Mouse (Mus musculus) embryonic facial prominence, embryonic 10.5 days (tissue): ENCODE measurements at regions not wholly inside any gene's neighbourhood (a gene's known extent, or its start where the extent isn't known, plus 50 kb on each side); places are given as distances from the start of the nearest gene placed in this dataset.

Experiments used
- DNase-seq: peaks from one replicate; pipeline ENCODE4 v3.0.0-alpha.2; 2017; ENCODE audit warnings: low spot score
- H3K27ac ChIP-seq: fragments of 300-500 bp; sonication (generic); replicated peaks from 2 replicates; pipeline ENCODE4 v1.5.1; 2016; ENCODE audit warnings: mild to moderate bottlenecking
- H3K27me3 ChIP-seq: fragments of 300-500 bp; sonication (generic); replicated peaks from 2 replicates; pipeline ENCODE4 v1.6.1; 2016; ENCODE audit warnings: low read depth, mild to moderate bottlenecking; ENCODE audit not compliant: poor library complexity, severe bottlenecking
- H3K36me3 ChIP-seq: fragments of 300-500 bp; sonication (generic); replicated peaks from 2 replicates; pipeline ENCODE4 v1.6.1; 2016; ENCODE audit warnings: mild to moderate bottlenecking, moderate library complexity
- H3K4me1 ChIP-seq: fragments of 300-500 bp; sonication (generic); 2 replicates; pipeline ENCODE4 v1.6.1; 2016
- H3K4me3 ChIP-seq: fragments of 300-500 bp; sonication (generic); 2 replicates; pipeline ENCODE4 v1.5.1; 2016; ENCODE audit warnings: mild to moderate bottlenecking, moderate library complexity
- H3K9me3 ChIP-seq: fragments of 300-500 bp; sonication (generic); 2 replicates; pipeline ENCODE4 v1.6.1; 2016; ENCODE audit warnings: mild to moderate bottlenecking
- WGBS: fragments of 180-500 bp; shearing (Covaris S2); methylation state at CpG from one replicate; pipeline ENCODE4 v1.1.7; 2016; 5-methylcytosine and 5-hydroxymethylcytosine counted together

DNA sequence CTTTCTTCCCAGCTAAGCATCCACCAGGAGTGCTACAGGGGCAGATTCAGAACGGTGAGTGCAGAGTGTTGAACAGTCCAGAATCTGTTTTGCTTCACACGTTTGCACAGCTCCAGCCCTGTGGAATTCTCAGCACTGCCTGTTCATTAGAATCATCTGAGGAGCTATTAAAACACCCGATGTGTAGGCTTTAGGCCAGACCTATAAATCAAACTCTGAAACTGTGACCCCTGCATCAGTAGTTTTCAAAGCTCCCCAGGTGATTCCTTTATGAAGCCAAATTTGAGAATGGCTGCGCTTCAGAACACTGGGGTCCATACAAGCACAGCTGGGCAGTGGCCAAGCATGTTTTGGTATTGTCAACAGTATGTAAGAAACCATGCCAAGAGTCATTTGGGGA, 94.1 kb upstream of the Vgll3 start:
- Histone ChIP-seq H3K36me3 (no peaks in the 10 kb centered on the region), H3K27me3 (no peaks in the 10 kb centered on the region), H3K4me1 (no peaks in the 10 kb centered on the region), H3K27ac (no peak overlapping the region), H3K4me3 (no peak overlapping the region), H3K9me3 (no peaks in the 10 kb centered on the region)
- no peak for DNase-seq
- 69% methylated on average over 4 of the region's 4 CpGs for WGBS

DNA sequence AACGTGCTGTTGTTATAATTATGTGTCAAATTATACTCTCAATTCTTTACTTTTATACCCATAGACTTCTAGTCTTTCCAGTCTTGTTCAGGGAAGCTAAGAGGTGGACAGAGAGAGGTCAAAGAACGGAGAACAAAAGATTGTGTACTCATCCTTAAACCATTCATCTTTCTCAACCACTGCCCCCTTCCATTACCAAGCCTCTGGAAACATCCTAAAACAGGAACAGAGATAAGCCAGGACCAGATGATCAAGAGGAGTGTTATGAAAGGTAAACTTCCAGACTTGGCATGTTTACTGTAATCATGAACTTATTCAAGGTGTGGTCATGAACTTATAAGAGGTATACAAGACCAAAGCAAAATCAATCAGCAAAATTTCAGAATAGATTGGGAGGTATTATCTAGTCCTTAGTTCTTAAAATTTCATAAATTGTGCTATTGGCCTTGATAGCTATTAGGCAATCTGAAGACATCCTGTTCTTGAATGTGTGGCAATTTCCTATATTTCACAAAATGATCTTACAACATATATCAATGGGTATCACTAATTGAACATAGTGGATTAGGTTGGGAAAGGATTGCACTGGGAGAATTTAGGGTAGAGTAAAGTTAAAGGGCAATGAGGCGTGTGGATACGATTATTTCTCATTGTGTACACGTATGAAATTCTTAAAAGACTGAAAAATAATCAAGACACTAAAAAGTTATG, 89.3 kb upstream of the Vgll3 start:
- H3K27ac ChIP-seq: no peak overlapping the region
- H3K4me1 ChIP-seq: no peaks in the 10 kb centered on the region
- no peaks in the 10 kb centered on the region for H3K36me3 ChIP-seq
- H3K4me3 ChIP-seq: no peak overlapping the region
- H3K27me3 ChIP-seq: no peaks in the 10 kb centered on the region
- H3K9me3 ChIP-seq: no peaks in the 10 kb centered on the region
- DNase-seq: no peak
- WGBS: 87% methylated on average over 5 of the region's 5 CpGs

DNA sequence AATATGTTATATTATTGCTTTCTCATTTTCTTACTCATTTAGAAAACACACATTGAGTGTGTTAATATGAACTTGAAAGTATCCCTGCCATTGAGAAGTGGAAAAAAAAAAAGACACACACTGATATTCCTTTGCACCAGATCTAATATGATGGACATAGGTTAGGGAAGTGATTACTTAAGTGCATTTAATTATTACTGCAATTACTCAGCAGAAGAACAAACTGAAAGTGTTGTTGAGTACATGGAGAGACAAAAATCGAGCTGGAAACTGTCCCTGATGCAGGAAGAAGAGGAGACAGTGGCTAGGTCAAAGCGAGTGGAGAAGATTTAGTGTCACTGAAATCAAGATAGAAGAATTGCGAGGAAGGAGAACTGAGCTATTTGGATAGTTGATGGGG, 88.8 kb upstream of the Vgll3 start:
- Histone ChIP-seq H3K9me3 (no peaks in the 10 kb centered on the region), H3K4me3 (no peak overlapping the region), H3K27ac (no peak overlapping the region), H3K27me3 (no peaks in the 10 kb centered on the region), H3K4me1 (no peaks in the 10 kb centered on the region), H3K36me3 (no peaks in the 10 kb centered on the region)
- 83% methylated on average over 3 of the region's 3 CpGs for WGBS
- no peak for DNase-seq

DNA sequence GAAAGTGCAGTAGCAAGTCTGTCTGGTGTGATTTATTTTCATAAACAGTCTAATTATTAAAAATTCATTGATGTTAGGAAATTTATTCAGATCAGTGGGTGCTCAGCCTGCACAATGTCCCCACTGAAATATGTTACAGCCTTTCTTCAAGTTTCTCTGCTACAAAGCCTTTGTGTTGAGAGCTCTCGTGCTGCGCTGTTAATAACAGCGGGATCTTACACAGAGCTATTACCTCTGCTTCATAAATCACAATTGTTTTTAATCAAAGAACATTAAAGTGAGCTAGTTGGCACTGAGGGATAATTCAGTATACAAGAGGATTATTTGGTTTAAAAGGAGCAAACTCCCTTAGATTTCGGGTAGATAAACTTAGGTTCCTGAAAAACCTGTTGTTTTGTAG, 85.7 kb upstream of the Vgll3 start:
- Histone ChIP-seq H3K4me1 (no peaks in the 10 kb centered on the region), H3K27me3 (no peaks in the 10 kb centered on the region), H3K9me3 (no peaks in the 10 kb centered on the region), H3K36me3 (no peaks in the 10 kb centered on the region), H3K4me3 (no peak overlapping the region), H3K27ac (no peak overlapping the region)
- 88% methylated on average over 4 of the region's 4 CpGs for WGBS
- no peak for DNase-seq

DNA sequence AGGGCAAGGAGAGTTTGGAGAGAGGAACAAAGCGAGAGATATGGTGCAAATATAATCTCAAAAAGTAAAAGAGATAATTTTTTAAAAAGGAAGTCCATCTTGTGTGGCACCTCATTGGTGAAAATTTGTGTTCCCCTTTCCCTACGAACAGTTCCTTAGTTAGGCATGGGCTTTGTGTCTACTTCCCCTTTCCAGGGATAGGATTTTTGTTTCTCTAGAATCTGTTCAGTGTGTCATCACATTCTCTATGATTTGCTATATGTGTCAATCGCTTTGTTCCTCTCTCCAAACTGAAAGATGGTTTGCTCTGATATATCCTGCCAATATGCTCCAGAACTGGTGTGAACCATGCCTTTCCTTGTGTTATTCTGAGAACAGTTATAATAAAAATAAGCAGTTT, 75.4 kb upstream of the Vgll3 start:
- no peaks in the 10 kb centered on the region for H3K4me1 ChIP-seq
- no peak overlapping the region for H3K27ac ChIP-seq
- no peaks in the 10 kb centered on the region for H3K9me3 ChIP-seq
- 92% methylated on average over 3 of the region's 3 CpGs for WGBS
- no peak for DNase-seq
- no peaks in the 10 kb centered on the region for H3K27me3 ChIP-seq
- no peak overlapping the region for H3K4me3 ChIP-seq
- no peaks in the 10 kb centered on the region for H3K36me3 ChIP-seq

DNA sequence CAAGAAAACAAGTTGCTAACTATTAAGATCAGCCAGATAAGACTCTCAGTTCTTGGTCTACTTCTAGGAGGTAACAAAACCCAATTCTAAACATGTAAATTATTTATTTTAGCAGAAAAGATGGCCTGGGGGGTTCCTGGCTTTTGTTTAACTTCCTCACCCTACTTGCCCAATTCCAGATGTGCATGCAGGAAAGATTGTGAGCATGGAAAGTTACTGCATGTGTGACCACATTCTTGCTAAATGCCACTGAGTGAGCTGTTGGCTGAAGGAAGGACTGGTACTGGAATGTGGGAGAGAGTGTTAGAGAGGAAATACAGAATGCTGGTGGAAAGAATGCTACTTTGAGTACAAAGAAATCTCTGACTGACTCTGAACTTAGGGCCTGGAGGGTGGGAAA, 72.1 kb upstream of the Vgll3 start:
- H3K27ac ChIP-seq: no peak overlapping the region
- H3K27me3 ChIP-seq: no peaks in the 10 kb centered on the region
- no peaks in the 10 kb centered on the region for H3K36me3 ChIP-seq
- no peaks in the 10 kb centered on the region for H3K9me3 ChIP-seq
- DNase-seq: peak; percentile 12
- H3K4me3 ChIP-seq: no peak overlapping the region
- no peaks in the 10 kb centered on the region for H3K4me1 ChIP-seq

DNA sequence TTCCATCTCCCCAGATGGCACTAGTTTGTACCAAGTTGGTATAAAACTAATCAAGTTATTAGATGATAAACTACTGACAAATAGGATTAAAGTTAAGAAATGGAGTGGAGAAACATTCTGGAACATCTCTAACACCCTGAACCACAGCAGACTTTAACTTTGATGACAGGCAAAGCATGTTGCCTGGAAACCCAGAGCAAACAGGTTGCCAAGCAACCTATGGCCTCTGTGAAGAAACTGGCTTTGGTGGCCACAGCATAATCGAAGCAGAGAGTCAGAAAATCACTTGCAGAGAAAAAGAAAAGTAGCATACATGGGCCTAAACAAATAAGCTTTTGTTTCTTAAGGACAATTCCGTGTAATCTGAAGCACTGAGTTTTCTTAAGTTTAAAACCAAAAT, 59.4 kb upstream of the Vgll3 start:
- no peak for DNase-seq
- H3K36me3 ChIP-seq: no peaks in the 10 kb centered on the region
- H3K4me3 ChIP-seq: no peak overlapping the region
- H3K4me1 ChIP-seq: no peaks in the 10 kb centered on the region
- WGBS: 70% methylated on average over 2 of the region's 2 CpGs
- H3K9me3 ChIP-seq: no peaks in the 10 kb centered on the region
- H3K27me3 ChIP-seq: no peaks in the 10 kb centered on the region
- H3K27ac ChIP-seq: no peak overlapping the region
